Mouse (Mus musculus): Measurements from ENCODE around the gene Tnfrsf13c.

- TF ChIP-seq POLR2A (IDR thresholded peaks at IDR 0.05; ENCODE audit: insufficient read depth, low read length) (no peak), CTCF (IDR thresholded peaks at IDR 0.05; ENCODE audit: low read depth, low read length) (no peak)
Observed at GRCm38 (mm10) chr15:82230098-82230611, 6.0 kb upstream of the Tnfrsf13c start.
